Mouse (Mus musculus) stomach, postnatal 0 days (tissue): ENCODE measurements at regions not wholly inside any gene's neighbourhood (a gene's known extent, or its start where the extent isn't known, plus 50 kb on each side); places are given as distances from the start of the nearest gene placed in this dataset.

Experiments
- CTCF ChIP-seq: IDR thresholded peaks from 2 replicates; pipeline ENCODE4 v1.5.1; 2016; ENCODE audit warnings: antibody characterized with exemption, low read depth, mild to moderate bottlenecking, moderate library complexity
- EP300 ChIP-seq: optimal IDR thresholded peaks from 2 replicates; pipeline ENCODE3; 2016; ENCODE audit warnings: antibody characterized with exemption

GRCm38 (mm10) chr11:63282541-63282940 lies 153.8 kb downstream of the Pmp22 start:
- TF ChIP-seq CTCF (no peak), EP300 (no peak)
